Mouse (Mus musculus) midbrain, embryonic 16.5 days (tissue): Measurements from ENCODE around the gene Cdhr5. TPM values are rescaled to one million over a fixed set of nuclear protein-coding genes. Genes with fewer than 3 reads are reported as not detected.
A peak's percentile ranks its signal among the peaks of the same experiment; 100 is the strongest.
"Not testable (repeated sequence)": the region's sequence is repeated elsewhere in the genome, so short reads cannot be mapped to it uniquely, and the experiment has no call there.

Experiments
- ATAC-seq: fragments of 200-750 bp; cut with Nextera tagmentation; 2 replicates; pipeline ENCODE4 v1.8.0; 2017; ENCODE audit warnings: moderate TSS enrichment
- H3K27ac ChIP-seq: fragments of 300-500 bp; sonication (generic); 2 replicates; pipeline ENCODE4 v1.5.1; 2014; ENCODE audit warnings: mild to moderate bottlenecking, low read length, mixed read lengths
- H3K27me3 ChIP-seq: fragments of 300-500 bp; sonication (generic); 2 replicates; pipeline ENCODE4 v1.6.1; 2014; ENCODE audit warnings: low read depth, low read length, mixed read lengths; ENCODE audit not compliant: control insufficient read depth, insufficient read depth
- H3K36me3 ChIP-seq: fragments of 300-500 bp; sonication (generic); 2 replicates; pipeline ENCODE4 v1.6.1; 2014; ENCODE audit warnings: mild to moderate bottlenecking, low read length, moderate library complexity, mixed read lengths; ENCODE audit not compliant: control insufficient read depth, insufficient read depth
- H3K4me1 ChIP-seq: fragments of 300-500 bp; sonication (generic); 2 replicates; pipeline ENCODE4 v1.6.1; 2014; ENCODE audit warnings: mild to moderate bottlenecking, low read length, mixed read lengths; ENCODE audit not compliant: control insufficient read depth, insufficient read depth
- H3K4me2 ChIP-seq: fragments of 300-500 bp; sonication (generic); 2 replicates; pipeline ENCODE4 v1.6.1; 2014; ENCODE audit warnings: mild to moderate bottlenecking, low read length, mixed read lengths
- H3K4me3 ChIP-seq: fragments of 300-500 bp; sonication (generic); 2 replicates; pipeline ENCODE4 v1.5.1; 2014; ENCODE audit warnings: low read depth, mild to moderate bottlenecking, low read length, moderate library complexity, mixed read lengths
- H3K9ac ChIP-seq: fragments of 300-500 bp; sonication (generic); 2 replicates; pipeline ENCODE4 v1.6.1; 2014; ENCODE audit warnings: low read depth, low read length, mixed read lengths
- H3K9me3 ChIP-seq: fragments of 300-500 bp; sonication (generic); replicated peaks from 2 replicates; pipeline ENCODE4 v1.6.1; 2014; ENCODE audit warnings: mild to moderate bottlenecking, low read length, mixed read lengths; ENCODE audit not compliant: control insufficient read depth, poor library complexity, severe bottlenecking
- WGBS: fragments of 180-500 bp; shearing (Covaris S2); extraction: QIAGEN DNeasy Blood & Tissue Kit; methylation state at CpG from one replicate; pipeline ENCODE4 v1.1.7; 2014; 5-methylcytosine and 5-hydroxymethylcytosine counted together
- polyA plus RNA-seq: library from polyadenylated mRNA; unstranded; fragments of >200 nt; fragmentation: Nextera tagmentation; extraction: Ambion mirVana; gene quantifications from 2 replicates; pipeline ENCODE4 v1.2.1, GENCODE M21; 2015

The Cdhr5 gene
- polyA plus RNA-seq, 1 experiment from 2014 or later, result not detected

DNA sequence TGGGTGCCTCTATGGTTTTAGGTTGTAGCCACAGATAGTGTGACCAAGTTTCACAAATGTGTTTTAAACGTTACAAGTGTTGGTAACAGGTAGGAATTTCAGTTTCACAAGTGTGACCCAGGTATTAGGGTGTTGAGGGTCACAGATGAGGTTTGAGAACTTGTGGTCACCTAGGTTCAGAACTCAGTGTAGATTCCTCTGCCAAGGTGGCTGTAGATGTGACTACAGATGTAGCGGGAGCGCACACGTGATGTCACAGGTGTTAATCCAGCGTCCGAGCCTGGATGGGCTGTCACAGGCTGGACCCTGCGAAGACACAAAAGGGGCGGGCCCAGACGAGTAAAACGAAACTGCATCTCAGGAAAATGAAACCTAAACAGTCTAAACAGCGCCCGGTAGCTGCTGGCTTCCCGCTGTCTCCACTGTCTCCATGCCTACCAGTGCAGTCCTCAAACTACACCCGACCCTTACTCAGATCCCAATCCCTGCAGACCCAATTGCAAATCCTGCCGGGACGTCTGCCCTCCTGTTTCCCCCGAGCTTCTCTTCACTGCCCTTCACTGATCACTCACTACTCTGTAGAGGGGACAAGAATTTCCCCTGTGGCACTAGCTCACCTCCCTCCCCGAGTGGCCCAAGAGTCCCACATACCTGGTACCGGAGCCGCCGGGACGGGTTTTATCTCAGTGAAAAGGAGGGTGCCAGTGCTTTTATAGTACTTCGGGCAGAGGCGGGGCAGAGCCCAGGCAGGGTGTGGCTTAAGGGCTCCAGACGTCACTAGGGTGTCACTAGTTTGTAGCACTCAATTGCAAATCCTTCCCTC, 10.6 kb downstream of the Cdhr5 start, which contains the start of gene Irf7:
Gene Irf7, minus strand, starts transcription at position 743 of the 823 bp plus-strand sequence.
- ATAC-seq, result peak; percentile 59; the same call in 1 of the 2 replicates
- Histone ChIP-seq H3K9me3 (no peaks in the 10 kb centered on the region), H3K4me2 (peak within 1 kb of the TSS; percentile 56), H3K27ac (no peak within 1 kb of the TSS), H3K36me3 (peaks cover 18% of the 10 kb centered on the region), H3K9ac (peak within 1 kb of the TSS; percentile 27; the same call in 1 of the 2 replicates), H3K4me3 (peak within 1 kb of the TSS; percentile 27), H3K27me3 (no peaks in the 10 kb centered on the region), H3K4me1 (peaks cover 6% of the 10 kb centered on the region)
- 14% methylated on average over 25 of the region's 25 CpGs for WGBS

DNA sequence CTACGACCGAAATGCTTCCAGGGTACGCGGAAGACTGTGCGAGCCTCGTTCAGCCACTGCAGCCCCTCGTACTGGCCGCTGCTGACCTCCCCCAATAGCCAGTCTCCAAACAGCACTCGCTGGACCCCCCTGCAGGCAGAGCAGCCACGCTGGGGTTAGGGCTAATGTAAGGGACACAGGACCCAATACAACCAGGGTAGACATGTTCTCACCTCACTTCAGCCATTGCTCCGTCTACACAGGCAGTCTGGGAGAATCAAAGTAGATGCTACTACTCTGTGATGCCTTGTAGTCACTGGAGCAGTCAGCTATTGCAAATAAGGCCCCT, 11.2 kb downstream of the Cdhr5 start:
- H3K27ac ChIP-seq, result no peak overlapping the region
- ATAC-seq, result peak; percentile 9; the same call in 1 of the 2 replicates
- peaks cover 22% of the 10 kb centered on the region for H3K36me3 ChIP-seq
- H3K27me3 ChIP-seq, result no peaks in the 10 kb centered on the region
- H3K4me2 ChIP-seq, result no peak overlapping the region
- H3K4me1 ChIP-seq, result peaks cover 6% of the 10 kb centered on the region
- H3K9ac ChIP-seq, result no peak overlapping the region
- 39% methylated on average over 11 of the region's 11 CpGs for WGBS
- H3K4me3 ChIP-seq, result no peak overlapping the region
- H3K9me3 ChIP-seq, result no peaks in the 10 kb centered on the region

DNA sequence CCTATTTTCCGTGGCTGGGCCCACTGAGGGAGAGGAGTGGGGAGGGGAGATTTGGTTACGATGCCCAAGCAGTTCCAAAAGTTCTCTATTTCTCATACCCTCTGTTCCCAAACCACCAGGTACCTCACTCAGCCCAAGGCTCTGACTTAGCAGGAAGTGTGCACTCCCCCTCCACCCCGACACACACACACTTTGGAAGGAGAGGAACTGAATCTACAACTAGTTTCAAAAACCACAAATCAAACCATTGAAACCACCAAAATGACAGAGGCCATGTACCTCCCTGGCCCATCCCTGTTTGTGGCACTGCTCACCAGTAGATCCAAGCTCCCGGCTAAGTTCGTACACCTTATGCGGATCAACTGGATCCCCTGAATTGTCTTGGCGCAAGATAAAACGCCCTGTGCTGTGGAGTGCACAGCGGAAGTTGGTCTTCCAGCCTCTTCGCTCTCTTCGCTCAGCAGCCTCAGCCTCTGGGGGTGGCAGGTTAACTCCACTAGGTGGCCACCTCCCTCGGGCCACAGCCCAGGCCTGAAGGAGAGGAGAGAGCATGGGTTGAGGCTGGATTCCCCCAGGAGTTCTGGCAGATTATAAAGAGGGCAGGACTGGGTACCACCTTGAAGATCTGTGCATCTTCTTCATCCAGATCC, 11.7 kb downstream of the Cdhr5 start:
- peak; percentile 23; the same call in 1 of the 2 replicates for ATAC-seq
- H3K4me1 ChIP-seq, result peaks cover 6% of the 10 kb centered on the region
- WGBS, result 38% methylated on average over 12 of the region's 12 CpGs
- no peaks in the 10 kb centered on the region for H3K9me3 ChIP-seq
- H3K27me3 ChIP-seq, result no peaks in the 10 kb centered on the region
- H3K36me3 ChIP-seq, result peaks cover 23% of the 10 kb centered on the region
- H3K27ac ChIP-seq, result no peak overlapping the region
- H3K9ac ChIP-seq, result no peak overlapping the region
- no peak overlapping the region for H3K4me2 ChIP-seq
- H3K4me3 ChIP-seq, result no peak overlapping the region

DNA sequence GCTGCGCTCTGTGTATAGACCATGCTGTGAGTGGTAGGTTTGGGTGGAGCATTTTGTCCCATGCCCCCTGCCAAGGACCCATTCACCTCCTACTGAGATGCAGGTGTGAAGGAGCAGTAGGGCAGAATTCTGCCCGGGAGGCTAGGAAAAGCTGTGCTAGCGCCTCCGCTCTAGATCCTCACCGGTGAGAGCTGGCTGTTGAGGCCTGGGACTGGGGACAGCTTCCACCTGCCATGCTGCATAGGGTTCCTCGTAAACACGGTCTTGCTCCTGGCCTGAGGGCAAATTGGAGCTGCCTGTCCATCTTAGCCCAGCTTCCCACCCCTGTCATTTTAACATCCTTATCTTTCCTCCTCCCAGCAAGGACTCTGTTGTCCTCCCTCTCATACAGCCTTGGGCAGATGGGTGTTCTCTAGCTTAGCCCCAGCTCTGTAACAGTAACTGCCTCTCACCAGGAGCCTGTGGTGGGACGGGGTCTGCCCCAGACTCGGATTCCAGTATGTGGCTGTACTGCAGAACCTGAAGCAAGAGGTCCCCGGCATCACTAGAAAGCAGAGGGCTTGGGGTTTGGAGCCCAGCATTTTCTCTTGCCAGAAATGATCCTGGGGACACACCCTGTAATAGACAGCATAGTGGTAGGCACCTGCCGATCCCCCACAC, 12.4 kb downstream of the Cdhr5 start:
- peaks cover 23% of the 10 kb centered on the region for H3K36me3 ChIP-seq

DNA sequence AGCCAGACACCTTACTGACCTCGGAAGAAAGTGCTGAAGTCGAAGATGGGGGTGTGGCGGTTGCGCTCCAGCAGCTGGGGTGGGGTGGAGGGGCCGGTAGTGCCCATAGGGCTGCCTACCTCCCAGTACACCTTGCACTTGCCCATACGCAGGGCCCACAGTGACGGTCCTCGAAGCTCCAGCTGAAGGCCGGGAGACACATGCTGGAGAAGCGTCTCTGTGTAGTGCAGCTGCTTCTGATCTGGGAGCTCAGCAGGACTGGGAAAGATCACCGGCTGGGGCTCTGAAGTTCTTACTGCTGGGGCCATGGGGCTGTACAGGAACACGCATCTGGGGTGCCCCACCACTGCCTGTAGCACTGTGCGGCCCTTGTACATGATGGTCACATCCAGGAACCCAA, 12.9 kb downstream of the Cdhr5 start:
- no peak overlapping the region for H3K27ac ChIP-seq
- 92% methylated on average over 13 of the region's 13 CpGs for WGBS
- no peak overlapping the region for H3K4me3 ChIP-seq
- H3K9ac ChIP-seq, result no peak overlapping the region
- no peaks in the 10 kb centered on the region for H3K27me3 ChIP-seq
- H3K9me3 ChIP-seq, result no peaks in the 10 kb centered on the region
- ATAC-seq, result no peak
- H3K4me2 ChIP-seq, result no peak overlapping the region
- peaks cover 28% of the 10 kb centered on the region for H3K36me3 ChIP-seq
- H3K4me1 ChIP-seq, result peaks cover 6% of the 10 kb centered on the region

More for the DNA sequence above, 12.4 kb downstream of the Cdhr5 start:
- H3K4me1 ChIP-seq, result peaks cover 6% of the 10 kb centered on the region
- no peaks in the 10 kb centered on the region for H3K27me3 ChIP-seq
- H3K9ac ChIP-seq, result no peak overlapping the region
- H3K9me3 ChIP-seq, result no peaks in the 10 kb centered on the region
- no peak overlapping the region for H3K4me2 ChIP-seq
- no peak overlapping the region for H3K4me3 ChIP-seq
- 80% methylated on average over 11 of the region's 11 CpGs for WGBS
- H3K27ac ChIP-seq, result no peak overlapping the region
- ATAC-seq, result no peak

DNA sequence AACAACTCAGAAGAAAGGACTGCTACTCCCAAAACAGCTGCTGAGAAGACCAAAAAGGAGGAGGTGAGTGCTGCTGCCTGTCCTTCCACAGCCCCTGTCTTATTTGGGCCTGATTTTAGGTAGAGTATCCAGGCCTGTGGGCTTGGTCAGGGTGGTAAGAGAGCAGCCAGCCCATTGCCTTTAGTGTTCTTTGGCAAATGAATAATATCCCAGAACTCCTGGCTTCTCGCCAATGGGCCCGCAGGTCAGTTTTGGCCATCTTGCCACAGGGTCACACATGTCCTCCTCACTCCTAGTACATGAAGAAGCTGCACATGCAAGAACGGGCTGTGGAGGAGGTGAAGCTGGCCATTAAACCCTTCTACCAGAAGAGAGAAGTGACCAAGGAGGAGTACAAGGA, 15.1 kb downstream of the Cdhr5 start:
- Histone ChIP-seq H3K27me3 (no peaks in the 10 kb centered on the region), H3K4me1 (peaks cover 6% of the 10 kb centered on the region), H3K4me2 (no peak overlapping the region), H3K4me3 (no peak overlapping the region), H3K9me3 (no peaks in the 10 kb centered on the region), H3K36me3 (peaks cover 48% of the 10 kb centered on the region), H3K9ac (no peak overlapping the region), H3K27ac (no peak overlapping the region)
- 95% methylated on average over 3 of the region's 3 CpGs for WGBS
- ATAC-seq, result no peak

DNA sequence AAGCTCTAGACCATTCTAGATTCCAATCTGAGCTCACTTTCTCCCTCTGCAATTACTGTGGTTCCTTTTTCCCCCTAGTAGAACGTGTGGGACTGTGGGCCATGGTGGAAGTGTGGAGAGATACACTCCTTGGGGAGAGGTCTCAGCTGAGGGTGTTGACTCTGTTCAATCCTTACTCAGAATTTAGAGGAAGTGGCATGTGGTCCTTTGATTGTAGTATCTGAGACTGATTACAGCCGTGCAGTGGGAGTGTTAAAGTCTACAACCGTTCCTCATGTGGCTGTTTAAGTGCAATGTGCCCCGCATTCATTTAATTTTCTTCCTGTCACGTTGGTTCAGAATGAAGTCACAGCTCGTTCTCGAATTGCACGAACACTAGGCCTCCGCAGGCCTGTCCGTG, 20.4 kb downstream of the Cdhr5 start:
- H3K27me3 ChIP-seq, result no peaks in the 10 kb centered on the region
- H3K27ac ChIP-seq, result no peak overlapping the region
- no peak overlapping the region for H3K4me2 ChIP-seq
- H3K9ac ChIP-seq, result no peak overlapping the region
- WGBS, result 93% methylated on average over 10 of the region's 10 CpGs
- H3K4me3 ChIP-seq, result no peak overlapping the region
- peaks cover 43% of the 10 kb centered on the region for H3K36me3 ChIP-seq
- no peaks in the 10 kb centered on the region for H3K9me3 ChIP-seq
- no peaks in the 10 kb centered on the region for H3K4me1 ChIP-seq
- no peak for ATAC-seq

DNA sequence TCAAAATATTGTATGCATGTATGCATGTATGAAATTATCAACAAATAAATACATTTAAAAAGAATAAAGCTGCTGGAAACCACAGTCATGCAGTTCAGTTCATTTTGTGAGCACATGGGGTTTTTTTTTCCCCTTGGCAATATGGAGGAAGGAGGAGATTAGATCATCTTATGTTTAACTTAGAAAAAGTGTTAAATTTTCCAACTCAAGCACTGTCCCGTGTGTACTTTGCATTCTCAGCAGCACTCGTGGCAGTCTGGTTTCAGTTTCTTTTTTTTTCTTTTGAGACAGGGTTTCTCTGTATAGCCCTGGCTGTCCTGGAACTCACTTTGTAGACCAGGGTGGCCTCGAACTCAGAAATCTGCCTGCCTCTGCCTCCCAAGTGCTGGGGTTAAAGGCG, 26.1 kb downstream of the Cdhr5 start:
- not testable (repeated sequence) for H3K4me2 ChIP-seq, H3K4me1 ChIP-seq, ATAC-seq, H3K9ac ChIP-seq, H3K9me3 ChIP-seq, H3K27me3 ChIP-seq, H3K4me3 ChIP-seq, H3K27ac ChIP-seq
- WGBS, result 93% methylated on average over 4 of the region's 4 CpGs
- H3K36me3 ChIP-seq, result peaks cover 31% of the 10 kb centered on the region

DNA sequence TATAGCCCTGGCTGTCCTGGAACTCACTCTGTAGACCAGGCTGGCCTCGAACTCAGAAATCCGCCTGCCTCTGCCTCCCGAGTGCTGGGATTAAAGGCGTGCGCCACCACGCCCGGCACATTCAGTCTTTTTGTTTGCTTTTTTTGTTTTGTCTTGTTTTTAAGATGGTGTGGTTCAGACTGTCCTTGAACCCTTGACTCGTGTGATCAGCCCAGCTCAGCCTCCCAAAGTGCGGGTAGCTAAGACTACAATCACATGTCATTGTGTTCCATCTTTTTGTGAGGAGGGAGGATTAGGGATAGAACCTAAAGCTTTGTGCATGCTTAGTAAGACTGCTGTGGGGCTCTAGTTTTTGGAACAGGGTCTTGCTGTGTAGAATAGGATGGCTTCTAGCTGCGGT, 45.0 kb downstream of the Cdhr5 start:
- no peak overlapping the region for H3K4me3 ChIP-seq
- 92% methylated on average over 10 of the region's 10 CpGs for WGBS
- no peaks in the 10 kb centered on the region for H3K9me3 ChIP-seq
- no peak overlapping the region for H3K4me2 ChIP-seq
- ATAC-seq, result no peak
- no peak overlapping the region for H3K9ac ChIP-seq
- H3K4me1 ChIP-seq, result peaks cover 21% of the 10 kb centered on the region
- no peak overlapping the region for H3K27ac ChIP-seq
- no peaks in the 10 kb centered on the region for H3K27me3 ChIP-seq
- H3K36me3 ChIP-seq, result peaks cover 20% of the 10 kb centered on the region
